Mouse (Mus musculus) midbrain, embryonic 14.5 days (tissue): ENCODE data around the gene 3110082I17Rik. TPM values are rescaled to one million over a fixed set of nuclear protein-coding genes. Genes with fewer than 3 reads are reported as not detected.
"Not testable (repeated sequence)": the region's sequence is repeated elsewhere in the genome, so short reads cannot be mapped to it uniquely, and the experiment has no call there.

Experiments
- ATAC-seq: fragments of 200-750 bp; cut with Nextera tagmentation; 2 replicates; pipeline ENCODE4 v1.8.0; 2017; ENCODE audit warnings: moderate number of reproducible peaks, moderate library complexity; ENCODE audit not compliant: low FRiP score, low TSS enrichment
- DNase-seq: peaks from one replicate; pipeline ENCODE4 v3.0.0-alpha.2; 2015
- H3K27ac ChIP-seq: fragments of 300-500 bp; sonication (generic); replicated peaks from 2 replicates; pipeline ENCODE4 v1.5.1; 2014; ENCODE audit warnings: mild to moderate bottlenecking, low read depth, low read length, moderate library complexity
- H3K27me3 ChIP-seq: fragments of 300-500 bp; sonication (generic); 2 replicates; pipeline ENCODE4 v1.6.1; 2014; ENCODE audit warnings: low read length, control low read depth, mixed read lengths; ENCODE audit not compliant: control insufficient read depth, insufficient read depth
- H3K36me3 ChIP-seq: fragments of 300-500 bp; sonication (generic); 2 replicates; pipeline ENCODE4 v1.6.1; 2014; ENCODE audit warnings: low read length, control low read depth; ENCODE audit not compliant: control insufficient read depth, insufficient read depth
- H3K4me1 ChIP-seq: fragments of 300-500 bp; sonication (generic); 2 replicates; pipeline ENCODE4 v1.6.1; 2014; ENCODE audit warnings: mild to moderate bottlenecking, antibody characterized with exemption, low read length, control low read depth; ENCODE audit not compliant: control insufficient read depth, insufficient read depth
- H3K4me2 ChIP-seq: fragments of 300-500 bp; sonication (generic); 2 replicates; pipeline ENCODE4 v1.6.1; 2014; ENCODE audit warnings: mild to moderate bottlenecking, low read length, moderate library complexity
- H3K4me3 ChIP-seq: fragments of 300-500 bp; sonication (generic); replicated peaks from 2 replicates; pipeline ENCODE4 v1.5.1; 2014; ENCODE audit warnings: low read depth, low read length
- H3K9ac ChIP-seq: fragments of 300-500 bp; sonication (generic); replicated peaks from 2 replicates; pipeline ENCODE4 v1.6.1; 2014; ENCODE audit warnings: mild to moderate bottlenecking, low read length, moderate library complexity
- H3K9me3 ChIP-seq: fragments of 300-500 bp; sonication (generic); 2 replicates; pipeline ENCODE4 v1.6.1; 2016; ENCODE audit warnings: low read length, control low read depth, mixed read lengths; ENCODE audit not compliant: control insufficient read depth
- WGBS: fragments of 180-500 bp; shearing (Covaris S2); extraction: QIAGEN DNeasy Blood & Tissue Kit; methylation state at CpG from one replicate; pipeline ENCODE4 v1.1.7; 2014; 5-methylcytosine and 5-hydroxymethylcytosine counted together
- polyA plus RNA-seq: library from polyadenylated mRNA; unstranded; fragments of >200 nt; fragmentation: Nextera tagmentation; extraction: Ambion mirVana; gene quantifications from 2 replicates; pipeline ENCODE4 v1.2.1, GENCODE M21; 2014

Gene 3110082I17Rik
- polyA plus RNA-seq, 1 experiment from 2014 or later, result 12.8 TPM

DNA sequence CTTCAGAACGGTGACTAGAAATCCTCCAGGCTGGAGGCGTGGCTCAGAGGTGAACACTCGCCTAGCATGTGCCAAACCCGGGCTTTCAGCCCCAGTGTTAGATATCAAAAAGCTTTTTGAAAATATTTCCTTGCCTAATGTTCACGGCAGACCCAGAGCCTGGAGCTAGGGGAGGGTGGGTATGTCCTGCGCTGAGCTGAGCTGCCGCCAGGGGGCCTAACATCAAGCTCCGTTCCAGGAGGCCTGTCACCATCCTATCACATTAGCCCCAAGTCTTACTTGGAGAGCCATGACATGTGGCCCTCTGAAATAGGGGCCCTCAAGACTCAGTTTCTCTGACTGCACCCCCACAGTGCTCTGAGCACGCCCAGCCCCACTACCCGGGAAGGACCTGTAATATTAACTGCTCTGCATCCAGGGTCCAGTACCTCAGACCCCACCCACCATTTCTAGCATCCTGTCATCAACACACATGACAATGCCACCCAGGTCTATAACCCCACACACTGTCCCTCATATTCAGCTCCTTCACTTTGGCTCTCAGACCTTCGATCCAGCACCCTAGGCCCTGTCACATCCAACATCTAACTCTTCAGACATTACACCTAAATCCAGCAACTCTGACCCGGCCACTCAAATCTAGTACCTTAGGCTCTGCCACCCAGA is 116.2 kb downstream of the 3110082I17Rik start:
- Histone ChIP-seq H3K4me1 (peaks cover 8% of the 10 kb centered on the region), H3K27ac (peak overlapping the region; percentile 82; the same call in 1 of the 2 replicates), H3K4me3 (peak overlapping the region; percentile 89), H3K9ac (peak overlapping the region; percentile 89), H3K36me3 (peaks cover 36% of the 10 kb centered on the region), H3K27me3 (no peaks in the 10 kb centered on the region), H3K9me3 (no peaks in the 10 kb centered on the region), H3K4me2 (peak overlapping the region; percentile 97)
- DNase-seq (peak; percentile 89), ATAC-seq (peak; percentile 68)
- 7% methylated on average over 12 of the region's 12 CpGs for WGBS

DNA sequence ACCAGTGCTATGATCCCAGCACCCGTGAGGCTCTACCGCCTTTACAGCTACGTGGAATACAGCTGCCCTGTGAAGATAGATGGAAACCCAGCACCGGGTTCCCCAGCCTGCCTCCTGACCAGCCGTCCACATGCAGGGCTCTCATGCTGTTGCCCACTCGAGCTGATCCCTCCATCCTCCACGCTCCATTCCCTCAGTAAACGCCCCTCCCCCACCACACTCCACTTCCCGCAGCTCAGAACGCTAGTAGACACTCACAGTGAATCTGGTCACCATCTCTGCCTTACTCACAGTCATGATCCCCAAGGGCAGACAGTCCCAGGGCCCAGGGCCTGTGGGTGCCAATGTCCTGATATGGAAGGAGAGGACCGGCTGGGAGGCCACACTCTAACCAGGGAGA is 121.4 kb downstream of the 3110082I17Rik start:
- WGBS, result 81% methylated on average over 11 of the region's 11 CpGs
- DNase-seq (no peak), ATAC-seq (no peak)
- Histone ChIP-seq H3K36me3 (peaks cover 81% of the 10 kb centered on the region), H3K4me1 (peaks cover 5% of the 10 kb centered on the region), H3K9ac (no peak overlapping the region), H3K9me3 (no peaks in the 10 kb centered on the region), H3K4me2 (no peak overlapping the region), H3K4me3 (no peak overlapping the region), H3K27ac (no peak overlapping the region), H3K27me3 (no peaks in the 10 kb centered on the region)

DNA sequence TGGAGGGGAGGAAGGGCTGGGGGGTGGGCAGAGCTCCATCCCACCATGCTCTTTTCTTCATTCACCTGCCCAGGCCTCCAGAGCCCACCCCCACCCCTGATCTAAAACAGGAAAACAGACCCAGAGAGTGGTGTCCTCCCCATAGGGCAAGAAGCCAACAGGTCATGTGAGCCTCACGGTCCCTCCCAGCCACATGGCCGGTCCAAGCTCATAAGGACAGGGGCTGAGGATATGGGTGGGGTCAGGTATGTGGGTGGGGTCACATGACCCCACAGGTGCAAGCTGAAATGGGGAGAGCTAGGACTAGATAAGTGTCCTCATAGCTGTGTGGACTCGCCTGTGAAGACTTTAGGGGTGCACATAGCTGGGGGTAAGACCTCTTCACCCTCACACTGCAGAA is 121.9 kb downstream of the 3110082I17Rik start:
- Histone ChIP-seq H3K4me1 (no peaks in the 10 kb centered on the region), H3K4me3 (no peak overlapping the region), H3K36me3 (peaks cover 81% of the 10 kb centered on the region), H3K9ac (no peak overlapping the region), H3K27ac (no peak overlapping the region), H3K9me3 (no peaks in the 10 kb centered on the region), H3K4me2 (no peak overlapping the region), H3K27me3 (no peaks in the 10 kb centered on the region)
- 92% methylated on average over 3 of the region's 3 CpGs for WGBS
- DNase-seq, result no peak
- no peak for ATAC-seq

- Histone ChIP-seq H3K27ac (no peak overlapping the region), H3K36me3 (peaks cover 80% of the 10 kb centered on the region), H3K9me3 (no peaks in the 10 kb centered on the region), H3K27me3 (no peaks in the 10 kb centered on the region), H3K4me3 (no peak overlapping the region), H3K4me1 (no peaks in the 10 kb centered on the region), H3K9ac (no peak overlapping the region), H3K4me2 (no peak overlapping the region)
- ATAC-seq (no peak), DNase-seq (no peak)
- WGBS, result 82% methylated on average over 13 of the region's 13 CpGs
Observed at GRCm38 (mm10) chr5:139337826-139338370, 122.4 kb downstream of the 3110082I17Rik start.

GRCm38 (mm10) chr5:139335634-139336033 is 124.7 kb downstream of the 3110082I17Rik start:
- Histone ChIP-seq H3K27ac (no peak overlapping the region), H3K27me3 (no peaks in the 10 kb centered on the region), H3K9me3 (no peaks in the 10 kb centered on the region), H3K4me2 (no peak overlapping the region), H3K9ac (no peak overlapping the region), H3K4me3 (no peak overlapping the region), H3K36me3 (peaks cover 60% of the 10 kb centered on the region), H3K4me1 (no peaks in the 10 kb centered on the region)
- no peak for ATAC-seq
- DNase-seq, result no peak
- WGBS, result 93% methylated on average over 4 of the region's 4 CpGs

- not testable (repeated sequence) for H3K4me3 ChIP-seq, H3K27ac ChIP-seq, DNase-seq, ATAC-seq, H3K9me3 ChIP-seq, H3K4me2 ChIP-seq, H3K4me1 ChIP-seq, H3K27me3 ChIP-seq, H3K9ac ChIP-seq
- 83% methylated on average over 10 of the region's 10 CpGs for WGBS
- peaks cover 48% of the 10 kb centered on the region for H3K36me3 ChIP-seq
Observed at GRCm38 (mm10) chr5:139334394-139334793, 125.9 kb downstream of the 3110082I17Rik start.

DNA sequence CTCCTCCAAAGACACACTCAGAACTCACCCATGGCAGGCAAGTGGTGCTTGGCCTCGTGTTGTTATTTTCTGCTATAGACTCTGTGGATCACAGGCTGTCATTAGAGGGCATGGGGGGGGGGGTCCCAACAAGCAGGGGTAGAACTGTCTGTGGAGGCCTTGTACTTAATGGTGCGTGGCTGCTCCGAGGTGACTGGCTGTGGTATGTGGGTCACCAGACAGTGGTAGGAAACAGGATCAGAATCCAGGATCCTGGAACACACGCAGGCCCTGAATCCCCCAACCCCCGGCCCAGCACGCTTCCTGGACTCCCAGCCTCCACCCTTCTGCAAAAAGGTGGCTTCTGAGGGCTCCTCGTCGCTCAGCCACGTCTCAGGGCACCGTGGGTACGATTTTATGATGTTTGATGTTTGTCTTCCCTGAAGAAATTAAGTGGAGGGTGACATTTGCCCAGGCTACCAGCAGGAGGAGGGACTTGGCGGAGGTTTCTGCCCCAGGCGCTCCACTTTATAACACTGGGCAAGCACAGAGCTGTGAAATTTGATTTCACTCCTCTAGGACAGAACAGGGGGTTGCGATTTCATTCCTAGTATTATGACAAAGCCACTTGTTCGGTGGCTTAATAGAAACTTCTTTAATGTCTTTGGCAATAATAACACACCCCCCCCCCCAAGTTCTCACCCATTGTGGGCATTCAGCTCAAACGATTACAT is 126.9 kb downstream of the 3110082I17Rik start:
- ATAC-seq, result no peak
- H3K9me3 ChIP-seq, result no peaks in the 10 kb centered on the region
- H3K4me3 ChIP-seq, result no peak overlapping the region
- H3K27me3 ChIP-seq, result no peaks in the 10 kb centered on the region
- H3K27ac ChIP-seq, result no peak overlapping the region
- H3K9ac ChIP-seq, result no peak overlapping the region
- H3K36me3 ChIP-seq, result peaks cover 39% of the 10 kb centered on the region
- no peaks in the 10 kb centered on the region for H3K4me1 ChIP-seq
- WGBS, result 81% methylated on average over 16 of the region's 16 CpGs
- no peak overlapping the region for H3K4me2 ChIP-seq
- peak; percentile 23 for DNase-seq

DNA sequence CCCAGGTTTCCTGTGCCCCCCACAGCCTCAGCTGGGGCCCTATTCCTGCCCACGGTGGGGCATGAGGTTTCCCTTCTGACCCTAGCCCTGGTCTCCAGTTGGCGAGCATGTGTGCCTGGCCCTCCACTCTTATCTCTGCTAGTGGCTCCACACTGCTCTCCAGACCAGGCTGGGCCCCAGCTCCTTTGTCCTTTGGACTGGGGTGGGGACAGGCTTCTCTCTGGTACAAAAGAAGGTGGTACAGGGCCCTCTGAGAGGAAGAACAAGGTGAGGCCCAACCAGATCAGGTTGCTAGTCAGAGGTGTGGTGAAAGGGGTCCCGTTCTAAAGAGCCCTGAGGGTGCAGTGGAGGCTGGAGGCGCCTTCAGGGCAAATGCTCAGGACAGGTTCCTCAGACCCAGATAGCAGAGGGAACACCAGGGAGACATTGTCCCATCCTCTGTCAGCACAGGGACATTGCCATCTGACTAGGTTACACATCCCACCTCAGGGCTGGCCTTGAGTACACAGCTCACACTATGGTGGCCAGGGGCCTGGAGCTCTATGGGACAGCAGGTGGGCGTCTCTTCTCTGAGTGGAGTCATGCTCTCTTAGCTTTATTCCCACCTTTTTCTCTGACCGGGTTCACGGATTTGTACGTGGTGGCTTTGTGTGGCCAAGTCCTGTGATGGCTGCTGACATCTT is 127.6 kb downstream of the 3110082I17Rik start:
- H3K27me3 ChIP-seq, result no peaks in the 10 kb centered on the region
- no peaks in the 10 kb centered on the region for H3K4me1 ChIP-seq
- H3K4me3 ChIP-seq, result no peak overlapping the region
- H3K4me2 ChIP-seq, result no peak overlapping the region
- 88% methylated on average over 8 of the region's 8 CpGs for WGBS
- no peak for ATAC-seq
- peaks cover 31% of the 10 kb centered on the region for H3K36me3 ChIP-seq
- no peaks in the 10 kb centered on the region for H3K9me3 ChIP-seq
- H3K27ac ChIP-seq, result no peak overlapping the region
- DNase-seq, result no peak
- H3K9ac ChIP-seq, result no peak overlapping the region
